Mouse (Mus musculus) layer of hippocampus, adult 11-12 months (tissue): Measurements from ENCODE around the gene Ackr3.

Experiments used
- DNase-seq: peaks from one replicate; pipeline ENCODE4 v3.0.0; 2022; ENCODE audit warnings: low spot score

Ackr3 gene

DNA sequence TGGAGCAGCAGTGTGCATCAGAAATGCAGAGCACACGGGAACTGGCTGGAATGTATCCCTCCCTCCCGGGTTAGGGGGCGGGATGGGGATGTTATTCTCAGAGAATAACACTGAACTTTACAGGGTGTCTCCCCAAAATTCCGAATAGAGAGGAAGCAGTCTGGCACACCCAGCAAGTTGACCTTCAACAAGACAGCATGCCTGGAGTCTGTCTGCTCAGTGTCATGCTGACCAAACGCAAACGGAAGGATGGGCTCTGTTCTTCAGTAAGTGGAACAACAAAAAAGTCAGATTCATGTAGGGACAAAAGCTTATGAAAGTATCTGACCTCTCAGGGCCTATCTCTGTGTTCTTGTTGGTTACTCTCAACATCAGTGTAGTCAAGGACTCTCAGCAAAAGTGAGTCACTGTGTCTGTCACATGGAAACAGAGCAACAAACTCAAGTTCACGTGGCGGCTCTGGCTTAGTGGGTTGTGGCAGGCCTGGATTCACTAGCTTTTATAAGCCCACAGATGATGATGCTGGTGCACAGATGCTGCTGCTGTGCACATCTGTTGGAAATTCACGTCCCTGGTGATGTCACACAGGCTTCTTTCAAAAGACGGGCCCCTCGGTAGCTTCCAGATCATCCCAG, 54.6 kb downstream of the Ackr3 start:
- no peak for DNase-seq

- DNase-seq: no peak
Observed at GRCm38 (mm10) chr1:90260704-90261581, 57.2 kb downstream of the Ackr3 start.

- no peak for DNase-seq
Observed at GRCm38 (mm10) chr1:90262380-90262779, 58.6 kb downstream of the Ackr3 start.
